Mouse (Mus musculus) kidney, adult 2 months (tissue): ENCODE measurements around the gene Pitpna.

Experiments
- CTCF ChIP-seq: fragments of 200-500 bp; conservative IDR thresholded peaks from 2 replicates; pipeline ENCODE4 v1.5.1; 2011; ENCODE audit warnings: low read depth, mild to moderate bottlenecking, control low read depth, low read length, moderate library complexity, mixed read lengths; ENCODE audit not compliant: insufficient read depth, insufficient read length
- POLR2A ChIP-seq: fragments of 200-500 bp; IDR thresholded peaks from one replicate; pipeline ENCODE4 v1.6.1; 2011; ENCODE audit warnings: low read depth, low read length, control low read depth

- TF ChIP-seq POLR2A (no peak), CTCF (no peak)
These were observed 56.8 kb downstream of the Pitpna start for GRCm38 (mm10) chr11:75644684-75645083.
